Mouse (Mus musculus): Measurements from ENCODE around the gene Fam117a. TPM values are rescaled to one million over a fixed set of nuclear protein-coding genes. Genes with fewer than 3 reads are reported as not detected.
A peak's percentile ranks its signal among the peaks of the same experiment; 100 is the strongest.

Gene Fam117a
- total and polyA plus RNA-seq, 3 experiments: 49.9 to 116 TPM; not detected in 1

DNA sequence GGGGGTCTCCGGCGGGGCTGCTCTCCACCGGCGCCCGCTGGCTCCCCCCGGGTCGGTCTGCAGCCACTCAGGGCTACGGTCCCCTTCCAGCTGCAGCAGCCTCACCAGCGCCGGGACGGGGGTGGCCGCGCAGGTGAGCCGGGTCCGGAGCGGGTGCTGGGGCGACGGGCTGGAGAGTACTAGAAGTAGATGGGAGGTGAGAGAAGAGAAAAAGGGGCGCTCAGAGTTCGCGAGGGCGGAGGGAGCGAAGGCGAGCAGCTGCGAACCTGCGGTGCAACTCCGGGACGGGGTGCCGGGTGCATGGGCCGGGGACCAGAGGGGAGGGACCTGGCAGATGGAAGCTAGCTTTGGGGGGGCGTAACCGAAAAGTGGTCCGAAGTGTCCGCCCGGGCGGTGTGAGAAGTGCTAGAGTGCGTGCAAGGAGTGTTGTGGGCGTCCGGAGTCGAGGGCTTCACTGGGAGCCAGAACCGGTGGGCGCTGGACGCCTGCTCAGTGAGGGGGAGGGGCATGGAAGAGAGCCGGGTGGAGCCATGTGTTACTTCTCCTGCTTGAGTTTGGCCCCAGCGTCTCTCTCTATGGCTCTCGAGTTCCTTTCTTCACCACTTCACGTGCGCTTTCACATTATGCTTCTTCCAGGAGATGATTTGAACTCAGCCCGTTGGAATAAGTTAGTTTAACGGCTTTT, 453 bp downstream of the Fam117a start (continued):
- TF ChIP-seq POLR2AphosphoS5 (IDR thresholded peaks at IDR 0.05; ENCODE audit: borderline replicate concordance, low read depth, low read length) (peak; percentile 93; the same call in 1 of the 2 replicates), ZMIZ1 (IDR thresholded peaks at IDR 0.05; ENCODE audit: low read depth, low read length) (peak; percentile 42; the same call in 1 of the 2 replicates)

DNA sequence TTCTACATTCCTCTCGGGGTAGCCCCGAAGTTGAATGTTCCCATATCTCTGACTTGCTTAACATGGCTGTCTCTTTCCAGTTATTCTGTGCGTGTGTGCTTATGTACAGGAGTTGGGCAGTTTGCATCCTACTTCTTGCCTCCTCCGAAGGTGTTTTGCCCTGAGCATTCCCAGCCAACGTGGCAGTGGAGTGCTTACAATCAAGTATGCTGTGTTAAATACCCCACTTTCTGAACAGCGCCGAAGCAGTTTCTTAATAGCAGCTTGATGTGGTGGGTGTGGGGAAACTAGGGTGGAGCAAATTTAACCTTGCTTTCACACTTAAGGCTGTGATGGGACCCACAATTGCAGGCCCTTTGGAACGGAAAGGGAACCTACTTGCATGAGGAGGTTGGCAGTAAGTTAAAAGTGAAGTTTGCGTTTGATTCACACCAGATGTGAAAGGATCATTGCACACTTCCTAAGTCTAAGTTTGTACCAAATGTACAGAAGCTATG, 1.1 kb downstream of the Fam117a start:
- DNase-seq (ENCODE audit: low read depth, low spot score): peak; percentile 75
- no peak for TF ChIP-seq CHD1 (IDR thresholded peaks at IDR 0.05; ENCODE audit: low read depth, low read length)
- TF ChIP-seq MYB (IDR thresholded peaks at IDR 0.05; ENCODE audit: low read depth, low read length): no peak
- TF ChIP-seq ZMIZ1 (IDR thresholded peaks at IDR 0.05; ENCODE audit: low read depth, low read length): no peak
- peak; percentile 12; the same call in 1 of the 2 replicates for TF ChIP-seq SIN3A (IDR thresholded peaks at IDR 0.05; ENCODE audit: low read length)
- no peak; the same call in 1 of the 2 replicates for TF ChIP-seq MAZ (IDR thresholded peaks at IDR 0.05; ENCODE audit: low read depth, low read length)
- TF ChIP-seq NELFE (IDR thresholded peaks at IDR 0.05; ENCODE audit: low read depth, low read length): no peak
- TF ChIP-seq CHD2 (IDR thresholded peaks at IDR 0.05; ENCODE audit: low read length): no peak
- TF ChIP-seq UBTF (IDR thresholded peaks at IDR 0.05; ENCODE audit: borderline replicate concordance, insufficient read depth, low read depth, low read length): no peak
- TF ChIP-seq KAT2A (conservative IDR thresholded peaks at IDR 0.05; ENCODE audit: low read depth, low read length): 0 out of 2 replicates have a peak, but pooled peaks have one; percentile 13
- 0 out of 2 replicates have a peak, but pooled peaks have one; percentile 6 for TF ChIP-seq RCOR1 (IDR thresholded peaks at IDR 0.05; ENCODE audit: low read depth, low read length)
- no peak for TF ChIP-seq TCF12 (IDR thresholded peaks at IDR 0.05; ENCODE audit: low read depth, low read length)
- no peak for TF ChIP-seq POLR2A (IDR thresholded peaks at IDR 0.05; ENCODE audit: control insufficient read depth in 1 of 2, insufficient read depth in 1 of 2, low read depth in 1 of 2, low read length in 2 of 2, poor library complexity in 1 of 2)
- no peak; the same call in 1 of the 2 replicates for TF ChIP-seq MAX (IDR thresholded peaks at IDR 0.05; ENCODE audit: low read length)
- no peak for TF ChIP-seq HCFC1 (IDR thresholded peaks at IDR 0.05; ENCODE audit: low read depth, low read length)
- TF ChIP-seq ZNF384 (IDR thresholded peaks at IDR 0.05; ENCODE audit: low read depth, low read length): no peak
- TF ChIP-seq CTCF (IDR thresholded peaks at IDR 0.05 in 2 of 3, conservative IDR thresholded peaks at IDR 0.05 in 1 of 3; ENCODE audit: control insufficient read depth in 1 of 3, insufficient read depth in 1 of 3, low read depth in 2 of 3, low read length in 3 of 3, poor library complexity in 1 of 3, severe bottlenecking in 1 of 3): no peak
- no peak for TF ChIP-seq JUND (IDR thresholded peaks at IDR 0.05; ENCODE audit: low read depth, low read length)
- no peak for TF ChIP-seq ZC3H11A (IDR thresholded peaks at IDR 0.05; ENCODE audit: low read depth, low read length)
- no peak for TF ChIP-seq USF2 (IDR thresholded peaks at IDR 0.05; ENCODE audit: borderline replicate concordance in 1 of 2, insufficient read depth in 1 of 2, low read depth in 1 of 2, low read length in 2 of 2)
- no peak for TF ChIP-seq USF1 (IDR thresholded peaks at IDR 0.05; ENCODE audit: low read depth, low read length)
- TF ChIP-seq ELF1 (IDR thresholded peaks at IDR 0.05; ENCODE audit: low read depth, low read length): no peak
- no peak for TF ChIP-seq TAL1 (IDR thresholded peaks at IDR 0.05; ENCODE audit: low read length)
- TF ChIP-seq ZKSCAN1 (IDR thresholded peaks at IDR 0.05; ENCODE audit: low read depth, low read length): no peak
- TF ChIP-seq NRF1 (IDR thresholded peaks at IDR 0.05; ENCODE audit: insufficient read depth, low read depth, low read length, poor library complexity, severe bottlenecking): no peak
- TF ChIP-seq ETS1 (IDR thresholded peaks at IDR 0.05; ENCODE audit: low read depth, low read length): 0 out of 2 replicates have a peak, but pooled peaks have one; percentile 1
- peak; percentile 20; the same call in 1 of the 2 replicates for TF ChIP-seq POLR2AphosphoS5 (IDR thresholded peaks at IDR 0.05; ENCODE audit: borderline replicate concordance, low read depth, low read length)
- no peak; the same call in 1 of the 2 replicates for TF ChIP-seq MXI1 (IDR thresholded peaks at IDR 0.05; ENCODE audit: low read depth, low read length)
- no peak for TF ChIP-seq POLR2AphosphoS2 (IDR thresholded peaks at IDR 0.05; ENCODE audit: low read length)
- TF ChIP-seq SMC3 (IDR thresholded peaks at IDR 0.05; ENCODE audit: low read depth, low read length): no peak
- no peaks in the 10 kb centered on the region for H3K27me3 ChIP-seq (ENCODE audit: control insufficient read depth in 1 of 2, insufficient read depth in 2 of 2, low read length in 2 of 2)
- H3K4me1 ChIP-seq (ENCODE audit: control insufficient read depth in 1 of 2, insufficient read depth in 2 of 2, low read length in 2 of 2): peaks cover 29 to 49% of the 10 kb centered on the region in 2 experiments
- peaks cover 16 to 67% of the 10 kb centered on the region in 2 experiments for H3K36me3 ChIP-seq (ENCODE audit: control insufficient read depth in 1 of 2, insufficient read depth in 2 of 2, low read length in 2 of 2)
- H3K9me3 ChIP-seq (replicated peaks; ENCODE audit: insufficient read depth, low read length): no peaks in the 10 kb centered on the region
- peak overlapping the region; percentile 86 for H3K9ac ChIP-seq (ENCODE audit: control insufficient read depth, low read depth, low read length, poor library complexity, severe bottlenecking)
- H3K79me2 ChIP-seq (ENCODE audit: control insufficient read depth, insufficient read depth, low read length, poor library complexity): peaks cover 47% of the 10 kb centered on the region
- peak overlapping the region; percentile 92 for H3K27ac ChIP-seq (ENCODE audit: control insufficient read depth, low read depth, low read length)
- peak overlapping the region; percentile 85 to 88 for H3K4me3 ChIP-seq (ENCODE audit: control insufficient read depth in 1 of 2, insufficient read depth in 1 of 2, low read depth in 2 of 2, low read length in 2 of 2)
